Mouse (Mus musculus): ENCODE data around the gene Ifitm5. TPM values are rescaled to one million over a fixed set of nuclear protein-coding genes. Genes with fewer than 3 reads are reported as not detected.

Gene Ifitm5
- total and polyA plus RNA-seq, 3 experiments = 0.16 to 1.6 (median 1.2) TPM

- H3K27me3 ChIP-seq (ENCODE audit: insufficient read depth, low read length) = peaks cover 9% of the 10 kb centered on the region
- H3K4me1 ChIP-seq (ENCODE audit: insufficient read depth, low read depth, low read length) = peaks cover 51% of the 10 kb centered on the region
- peak; percentile 98 for DNase-seq (ENCODE audit: low spot score)
- TF ChIP-seq CTCF (IDR thresholded peaks at IDR 0.05; ENCODE audit: low read depth, low read length) (peak; percentile 62), GATA1 (IDR thresholded peaks at IDR 0.05; ENCODE audit: borderline replicate concordance, low read length) (no peak)
- H3K36me3 ChIP-seq (replicated peaks) = peaks cover 41% of the 10 kb centered on the region
- peak; percentile 88 for ATAC-seq (ENCODE audit: extremely low read depth, insufficient number of reproducible peaks, low FRiP score, poor library complexity, severe bottlenecking)
- no peaks in the 10 kb centered on the region for H3K9me3 ChIP-seq (replicated peaks)
- H3K4me3 ChIP-seq (ENCODE audit: low read depth, low read length) = peak within 1 kb of the TSS; percentile 72
Measured at GRCm38 (mm10) chr7:140941222-140942051, 8.7 kb downstream of the Ifitm5 start, which contains the start of gene Pgghg. TSS of gene Pgghg (plus strand) at chr7:140941391.

GRCm38 (mm10) chr7:140939669-140940171 lies 10.4 kb downstream of the Ifitm5 start:
- ATAC-seq (ENCODE audit: extremely low read depth, insufficient number of reproducible peaks, low FRiP score, poor library complexity, severe bottlenecking) (no peak), DNase-seq (ENCODE audit: low spot score) (no peak)
- peaks cover 20% of the 10 kb centered on the region for H3K27me3 ChIP-seq (ENCODE audit: insufficient read depth, low read length)

GRCm38 (mm10) chr7:140938896-140939295 lies 11.2 kb downstream of the Ifitm5 start:
- ATAC-seq (ENCODE audit: extremely low read depth, insufficient number of reproducible peaks, low FRiP score, poor library complexity, severe bottlenecking) = no peak
- peaks cover 48% of the 10 kb centered on the region for H3K4me1 ChIP-seq (ENCODE audit: insufficient read depth, low read depth, low read length)
- H3K36me3 ChIP-seq (replicated peaks) = peaks cover 15% of the 10 kb centered on the region
- no peak for DNase-seq (ENCODE audit: low spot score)
- no peak overlapping the region for H3K4me3 ChIP-seq (ENCODE audit: low read depth, low read length)
- peaks cover 23% of the 10 kb centered on the region for H3K27me3 ChIP-seq (ENCODE audit: insufficient read depth, low read length)
- H3K9me3 ChIP-seq (replicated peaks) = no peaks in the 10 kb centered on the region
- no peak for TF ChIP-seq GATA1 (IDR thresholded peaks at IDR 0.05; ENCODE audit: borderline replicate concordance, low read length)
- TF ChIP-seq TAL1 (conservative IDR thresholded peaks at IDR 0.05; ENCODE audit: low read depth, low read length) = no peak
- no peak for TF ChIP-seq POLR2AphosphoS5 (IDR thresholded peaks at IDR 0.05; ENCODE audit: insufficient replicate concordance, low read depth, low read length)
- TF ChIP-seq GATA2 (IDR thresholded peaks at IDR 0.05; ENCODE audit: borderline replicate concordance, low read depth, low read length) = no peak
- no peak for TF ChIP-seq CTCF (IDR thresholded peaks at IDR 0.05; ENCODE audit: low read depth, low read length)

More at GRCm38 (mm10) chr7:140939669-140940171, 10.4 kb downstream of the Ifitm5 start:
- H3K36me3 ChIP-seq (replicated peaks) = peaks cover 23% of the 10 kb centered on the region
- H3K4me1 ChIP-seq (ENCODE audit: insufficient read depth, low read depth, low read length) = peaks cover 52% of the 10 kb centered on the region
- H3K4me3 ChIP-seq (ENCODE audit: low read depth, low read length) = no peak overlapping the region; the same call in 1 of the 2 replicates
- no peaks in the 10 kb centered on the region for H3K9me3 ChIP-seq (replicated peaks)
- no peak for TF ChIP-seq CTCF (IDR thresholded peaks at IDR 0.05; ENCODE audit: low read depth, low read length)
- no peak for TF ChIP-seq GATA2 (IDR thresholded peaks at IDR 0.05; ENCODE audit: borderline replicate concordance, low read depth, low read length)
- no peak for TF ChIP-seq POLR2AphosphoS5 (IDR thresholded peaks at IDR 0.05; ENCODE audit: insufficient replicate concordance, low read depth, low read length)
- no peak for TF ChIP-seq GATA1 (IDR thresholded peaks at IDR 0.05; ENCODE audit: borderline replicate concordance, low read length)
- TF ChIP-seq TAL1 (conservative IDR thresholded peaks at IDR 0.05; ENCODE audit: low read depth, low read length) = no peak

GRCm38 (mm10) chr7:140938436-140938835 lies 11.7 kb downstream of the Ifitm5 start:
- no peak overlapping the region for H3K4me3 ChIP-seq (ENCODE audit: low read depth, low read length)
- peaks cover 11% of the 10 kb centered on the region for H3K36me3 ChIP-seq (replicated peaks)
- H3K4me1 ChIP-seq (ENCODE audit: insufficient read depth, low read depth, low read length) = peaks cover 44% of the 10 kb centered on the region
- H3K27me3 ChIP-seq (ENCODE audit: insufficient read depth, low read length) = peaks cover 23% of the 10 kb centered on the region
- no peak for ATAC-seq (ENCODE audit: extremely low read depth, insufficient number of reproducible peaks, low FRiP score, poor library complexity, severe bottlenecking)
- no peak for TF ChIP-seq POLR2AphosphoS5 (IDR thresholded peaks at IDR 0.05; ENCODE audit: insufficient replicate concordance, low read depth, low read length)
- TF ChIP-seq TAL1 (conservative IDR thresholded peaks at IDR 0.05; ENCODE audit: low read depth, low read length) = no peak
- no peak for TF ChIP-seq GATA1 (IDR thresholded peaks at IDR 0.05; ENCODE audit: borderline replicate concordance, low read length)
- no peak for TF ChIP-seq CTCF (IDR thresholded peaks at IDR 0.05; ENCODE audit: low read depth, low read length)
- no peak for TF ChIP-seq GATA2 (IDR thresholded peaks at IDR 0.05; ENCODE audit: borderline replicate concordance, low read depth, low read length)
- H3K9me3 ChIP-seq (replicated peaks) = no peaks in the 10 kb centered on the region
- no peak for DNase-seq (ENCODE audit: low spot score)

- Histone ChIP-seq H3K4me3 (ENCODE audit: low read depth, low read length) (no peak overlapping the region), H3K36me3 (replicated peaks) (no peaks in the 10 kb centered on the region), H3K9me3 (replicated peaks) (peaks cover 10% of the 10 kb centered on the region), H3K27me3 (ENCODE audit: insufficient read depth, low read length) (peaks cover 43% of the 10 kb centered on the region), H3K4me1 (ENCODE audit: insufficient read depth, low read depth, low read length) (peaks cover 7% of the 10 kb centered on the region)
- ATAC-seq (ENCODE audit: extremely low read depth, insufficient number of reproducible peaks, low FRiP score, poor library complexity, severe bottlenecking) = no peak
- TF ChIP-seq CTCF (IDR thresholded peaks at IDR 0.05; ENCODE audit: low read depth, low read length) (no peak), GATA1 (IDR thresholded peaks at IDR 0.05; ENCODE audit: borderline replicate concordance, low read length) (no peak), TAL1 (conservative IDR thresholded peaks at IDR 0.05; ENCODE audit: low read depth, low read length) (no peak), GATA2 (IDR thresholded peaks at IDR 0.05; ENCODE audit: borderline replicate concordance, low read depth, low read length) (no peak), POLR2AphosphoS5 (IDR thresholded peaks at IDR 0.05; ENCODE audit: insufficient replicate concordance, low read depth, low read length) (no peak)
- no peak for DNase-seq (ENCODE audit: low spot score)
Measured at GRCm38 (mm10) chr7:140927181-140927580, 22.9 kb downstream of the Ifitm5 start.

- ATAC-seq (ENCODE audit: extremely low read depth, insufficient number of reproducible peaks, low FRiP score, poor library complexity, severe bottlenecking) = no peak
- TF ChIP-seq TAL1 (conservative IDR thresholded peaks at IDR 0.05; ENCODE audit: low read depth, low read length) = no peak
- no peak for TF ChIP-seq GATA1 (IDR thresholded peaks at IDR 0.05; ENCODE audit: borderline replicate concordance, low read length)
- TF ChIP-seq POLR2AphosphoS5 (IDR thresholded peaks at IDR 0.05; ENCODE audit: insufficient replicate concordance, low read depth, low read length) = no peak
- no peak for TF ChIP-seq CTCF (IDR thresholded peaks at IDR 0.05; ENCODE audit: low read depth, low read length)
- TF ChIP-seq GATA2 (IDR thresholded peaks at IDR 0.05; ENCODE audit: borderline replicate concordance, low read depth, low read length) = no peak
- no peak overlapping the region for H3K4me3 ChIP-seq (ENCODE audit: low read depth, low read length)
- no peaks in the 10 kb centered on the region for H3K36me3 ChIP-seq (replicated peaks)
- DNase-seq (ENCODE audit: low spot score) = no peak
- H3K9me3 ChIP-seq (replicated peaks) = peaks cover 10% of the 10 kb centered on the region
- H3K27me3 ChIP-seq (ENCODE audit: insufficient read depth, low read length) = peaks cover 46% of the 10 kb centered on the region
- H3K4me1 ChIP-seq (ENCODE audit: insufficient read depth, low read depth, low read length) = peaks cover 43% of the 10 kb centered on the region
Measured at GRCm38 (mm10) chr7:140923070-140923775, 26.9 kb downstream of the Ifitm5 start.

Data from G1E (cell line).